Mouse (Mus musculus): Measurements from ENCODE around the gene Dock7. TPM values are rescaled to one million over a fixed set of nuclear protein-coding genes. Genes with fewer than 3 reads are reported as not detected.
"Not testable (repeated sequence)": the region's sequence is repeated elsewhere in the genome, so short reads cannot be mapped to it uniquely, and the experiment has no call there.

Dock7 gene
- total RNA-seq, 2 experiments from 2014 or later, result 6.4 to 6.8 TPM

- no peak for DNase-seq
- intact Hi-C loops (cut with DNase I), result no loop called here
Measured at GRCm38 (mm10) chr4:99028377-99028776, 92.3 kb downstream of the Dock7 start.

- no peak for DNase-seq
- intact Hi-C loops (cut with DNase I), result no loop called here
Measured at GRCm38 (mm10) chr4:99022221-99022620, 98.5 kb downstream of the Dock7 start.

- intact Hi-C loops (cut with DNase I), result no loop called here
Measured at GRCm38 (mm10) chr4:99011039-99011438, 109.7 kb downstream of the Dock7 start.

GRCm38 (mm10) chr4:99006319-99006718, 114.4 kb downstream of the Dock7 start:
- intact Hi-C loops (cut with DNase I), result no loop called here
- no peak for DNase-seq

More at GRCm38 (mm10) chr4:99011039-99011438, 109.7 kb downstream of the Dock7 start:
- DNase-seq, result no peak

- no peak for DNase-seq
- intact Hi-C loops (cut with DNase I), result no loop called here
Measured at GRCm38 (mm10) chr4:99005574-99005973, 115.1 kb downstream of the Dock7 start.

- intact Hi-C loops (cut with DNase I), result no loop called here
- DNase-seq, result no peak
Measured at GRCm38 (mm10) chr4:98993491-98993890, 127.2 kb downstream of the Dock7 start.

GRCm38 (mm10) chr4:98984701-98985100, 136.0 kb downstream of the Dock7 start:
- intact Hi-C loops (cut with DNase I), result no loop called here
- DNase-seq, result no peak

- intact Hi-C loops (cut with DNase I); DNase-seq: not testable (repeated sequence)
Measured at GRCm38 (mm10) chr4:98979976-98980375, 140.7 kb downstream of the Dock7 start.

- intact Hi-C loops (cut with DNase I), result no loop called here
- no peak for DNase-seq
Measured at GRCm38 (mm10) chr4:98978693-98979092, 142.0 kb downstream of the Dock7 start.

- intact Hi-C loops (cut with DNase I); DNase-seq: not testable (repeated sequence)
Measured at GRCm38 (mm10) chr4:98978288-98978687, 142.4 kb downstream of the Dock7 start.

GRCm38 (mm10) chr4:98975741-98976140, 145.0 kb downstream of the Dock7 start:
- no peak for DNase-seq
- intact Hi-C loops (cut with DNase I), result no loop called here

GRCm38 (mm10) chr4:98969946-98970345, 150.8 kb downstream of the Dock7 start:
- intact Hi-C loops (cut with DNase I), result loop anchor here (10.0 kb wide), 1 partner anchor 215 kb away; no protein-coding TSS in a partner anchor
- no peak for DNase-seq

- intact Hi-C loops (cut with DNase I), result loop anchor here (10.0 kb wide), 1 partner anchor 225 kb away; no protein-coding TSS in a partner anchor
- DNase-seq, result no peak
Measured at GRCm38 (mm10) chr4:98960243-98960642, 160.5 kb downstream of the Dock7 start.

GRCm38 (mm10) chr4:98955986-98956385, 164.7 kb downstream of the Dock7 start:
- intact Hi-C loops (cut with DNase I), result no loop called here
- no peak for DNase-seq

GRCm38 (mm10) chr4:98950563-98950962, 170.2 kb downstream of the Dock7 start:
- DNase-seq, result no peak
- intact Hi-C loops (cut with DNase I), result no loop called here

- DNase-seq; intact Hi-C loops (cut with DNase I): not testable (repeated sequence)
Measured at GRCm38 (mm10) chr4:98938210-98938609, 182.5 kb downstream of the Dock7 start.

GRCm38 (mm10) chr4:98936036-98936435, 184.7 kb downstream of the Dock7 start:
- intact Hi-C loops (cut with DNase I), result no loop called here

GRCm38 (mm10) chr4:98925250-98925781, 195.4 kb downstream of the Dock7 start:
- intact Hi-C loops (cut with DNase I), result loop anchor here (5.0 kb wide), 1 partner anchor 267 kb away; the partner anchor contains the start of gene Atg4c
- no peak for DNase-seq

More at GRCm38 (mm10) chr4:98936036-98936435, 184.7 kb downstream of the Dock7 start:
- no peak for DNase-seq

GRCm38 (mm10) chr4:98924906-98925178, 195.9 kb downstream of the Dock7 start:
- no peak for DNase-seq
- intact Hi-C loops (cut with DNase I), result loop anchor here (5.0 kb wide), 1 partner anchor 267 kb away; the partner anchor contains the start of gene Atg4c

GRCm38 (mm10) chr4:98924071-98924905, 196.4 kb downstream of the Dock7 start:
- intact Hi-C loops (cut with DNase I), result no loop called here
- DNase-seq, result peak in 1 of 2 experiments; percentile 33

- intact Hi-C loops (cut with DNase I), result no loop called here
- DNase-seq, result peak in 1 of 2 experiments; percentile 83
Measured at GRCm38 (mm10) chr4:98923568-98924070, 197.1 kb downstream of the Dock7 start, which contains the start of gene Usp1. Gene Usp1, plus strand, starts transcription at chr4:98923810.

Data from gastrocnemius, postnatal 36 days (tissue).